Mouse (Mus musculus) forebrain, embryonic 13.5 days (tissue): ENCODE data around the gene Galnt9. TPM values are rescaled to one million over a fixed set of nuclear protein-coding genes. Genes with fewer than 3 reads are reported as not detected.
A peak's percentile ranks its signal among the peaks of the same experiment; 100 is the strongest.

ENCODE experiments used
- ATAC-seq: fragments of 200-750 bp; cut with Nextera tagmentation; 2 replicates; pipeline ENCODE4 v1.8.0; 2017
- H3K27ac ChIP-seq: fragments of 300-500 bp; sonication (generic); 2 replicates; pipeline ENCODE4 v1.5.1; 2015; ENCODE audit warnings: inconsistent platforms, mild to moderate bottlenecking, moderate library complexity
- H3K27me3 ChIP-seq: fragments of 300-500 bp; sonication (generic); 2 replicates; pipeline ENCODE4 v1.6.1; 2015; ENCODE audit warnings: mild to moderate bottlenecking, inconsistent platforms
- H3K36me3 ChIP-seq: fragments of 300-500 bp; sonication (generic); 2 replicates; pipeline ENCODE4 v1.6.1; 2015; ENCODE audit warnings: mild to moderate bottlenecking, inconsistent platforms; ENCODE audit not compliant: poor library complexity, severe bottlenecking
- H3K4me1 ChIP-seq: fragments of 300-500 bp; sonication (generic); 2 replicates; pipeline ENCODE4 v1.6.1; 2015; ENCODE audit warnings: inconsistent platforms
- H3K4me2 ChIP-seq: fragments of 300-500 bp; sonication (generic); 2 replicates; pipeline ENCODE4 v1.6.1; 2015; ENCODE audit warnings: inconsistent platforms, mild to moderate bottlenecking, moderate library complexity
- H3K4me3 ChIP-seq: fragments of 300-500 bp; sonication (generic); 2 replicates; pipeline ENCODE4 v1.5.1; 2015; ENCODE audit warnings: mild to moderate bottlenecking, inconsistent platforms
- H3K9ac ChIP-seq: fragments of 300-500 bp; sonication (generic); 2 replicates; pipeline ENCODE4 v1.6.1; 2015; ENCODE audit warnings: mild to moderate bottlenecking, inconsistent platforms
- H3K9me3 ChIP-seq: fragments of 300-500 bp; sonication (generic); replicated peaks from 2 replicates; pipeline ENCODE4 v1.6.1; 2016; ENCODE audit warnings: inconsistent platforms
- WGBS: fragments of 180-500 bp; shearing (Covaris S2); methylation state at CpG from one replicate; pipeline ENCODE4 v1.1.7; 2015; 5-methylcytosine and 5-hydroxymethylcytosine counted together
- microRNA-seq: library from miRNA; unstranded; fragments of <30 nt; microRNA quantifications from one replicate; pipeline ENCODE4, GENCODE M21; 2016
- polyA plus RNA-seq: library from polyadenylated mRNA; unstranded; fragments of >200 nt; fragmentation: Nextera tagmentation; extraction: Ambion mirVana; gene quantifications from 2 replicates; pipeline ENCODE4 v1.2.1, GENCODE M21; 2015

The Galnt9 gene
- polyA plus RNA-seq, 1 experiment from 2014 or later = 4.8 TPM

DNA sequence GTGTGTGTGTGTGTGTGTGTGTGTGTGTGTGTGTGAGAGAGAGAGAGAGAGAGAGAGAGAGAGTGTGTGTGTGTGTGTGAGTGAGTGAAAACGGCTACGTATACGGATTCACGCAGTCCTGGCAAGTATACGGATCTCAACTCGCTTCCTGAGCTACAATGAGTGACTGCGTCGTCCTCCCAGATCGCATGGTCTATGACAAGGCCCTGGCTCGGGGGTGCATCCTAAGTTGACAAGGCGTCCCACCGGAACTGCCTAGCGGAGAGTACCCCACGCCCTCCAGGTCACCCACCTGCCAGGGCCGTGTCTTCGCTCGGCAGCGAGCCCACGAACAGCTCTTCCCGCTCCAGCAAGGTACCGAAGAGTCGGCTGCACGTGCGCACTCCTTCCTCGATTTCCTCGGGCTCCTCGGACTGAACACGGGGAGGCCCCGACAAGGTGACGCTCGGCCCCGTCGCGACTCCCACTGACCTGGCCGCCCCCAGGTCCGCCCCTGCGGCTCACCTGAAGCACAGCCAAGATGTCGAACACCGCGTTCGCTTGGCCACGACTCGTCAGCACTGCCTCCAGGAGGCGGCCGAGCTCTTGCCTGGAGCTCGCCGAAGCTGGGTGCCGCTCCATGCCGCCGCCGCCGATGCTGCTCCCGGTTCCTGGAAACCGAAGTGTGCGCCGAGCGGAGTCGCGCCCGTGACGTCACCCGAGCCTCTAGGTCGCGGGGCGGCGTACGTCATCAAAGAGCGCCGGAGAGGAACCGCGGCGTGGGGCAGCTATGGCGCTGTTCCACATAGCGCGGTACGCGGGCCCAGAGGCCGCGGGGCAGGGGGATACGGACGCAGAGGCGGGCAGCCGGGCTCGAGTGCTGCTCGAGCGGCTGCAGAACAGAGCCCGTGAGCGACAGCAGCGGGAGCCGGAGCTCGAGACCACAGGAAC lies 108.8 kb downstream of the Galnt9 start, which contains the start of the genes Noc4l and Ddx51:
Noc4l (minus strand) TSS at position 699 of the 930 bp plus-strand sequence.
Ddx51 (plus strand) TSS at position 733 of the 930 bp plus-strand sequence.
- 1% methylated on average over 91 of the region's 91 CpGs for WGBS
- Histone ChIP-seq H3K9me3 (no peaks in the 10 kb centered on the region), H3K27me3 (no peaks in the 10 kb centered on the region), H3K9ac (peak within 1 kb of the TSS; percentile 85), H3K27ac (no peak within 1 kb of the TSS), H3K4me1 (peaks cover 18% of the 10 kb centered on the region), H3K36me3 (peaks cover 74% of the 10 kb centered on the region), H3K4me3 (peak within 1 kb of the TSS; percentile 98), H3K4me2 (peak within 1 kb of the TSS; percentile 91)
- ATAC-seq = peak; percentile 88

DNA sequence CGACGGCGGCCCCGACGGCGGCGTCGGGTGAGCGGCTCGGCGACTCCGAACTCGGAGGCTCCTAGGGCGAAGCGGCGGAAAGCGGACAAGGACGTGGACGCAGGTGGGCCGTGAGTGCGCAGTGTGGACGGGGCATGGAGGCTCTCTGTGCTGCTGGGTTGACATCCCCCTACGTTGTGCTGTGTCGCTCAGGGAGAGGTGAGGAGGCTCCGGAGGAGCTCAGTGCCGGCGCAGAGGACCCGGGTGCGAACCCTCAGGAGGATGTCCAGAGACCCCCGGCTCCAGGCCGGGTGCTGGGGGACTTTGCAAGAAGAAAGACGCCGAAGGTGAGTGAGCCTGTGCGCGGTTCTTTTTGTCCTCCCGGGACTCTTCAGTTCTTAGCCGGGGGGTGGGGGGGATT lies 109.5 kb downstream of the Galnt9 start:
- under 1% methylated on average over 37 of the region's 37 CpGs for WGBS
- H3K36me3 ChIP-seq = peaks cover 74% of the 10 kb centered on the region

DNA sequence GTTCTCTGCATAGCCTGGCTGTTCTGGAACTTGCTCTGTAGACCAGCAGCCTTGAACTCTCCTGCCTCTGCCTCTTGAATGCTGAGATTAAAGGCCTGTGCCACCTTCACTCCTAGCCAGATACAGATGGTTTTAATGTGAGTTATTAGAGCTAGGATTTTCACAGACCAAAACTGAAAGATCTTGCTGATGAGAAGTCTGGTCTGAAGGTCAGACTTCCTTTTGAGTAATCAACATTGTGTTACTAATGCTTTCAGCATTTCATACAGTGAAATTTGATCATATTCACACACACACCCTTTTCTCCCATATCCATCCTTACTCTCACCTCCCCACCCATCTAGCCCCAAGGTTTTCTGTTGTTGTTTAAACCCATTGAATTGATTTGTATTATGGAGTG lies 115.5 kb downstream of the Galnt9 start:
- Histone ChIP-seq H3K9ac (no peak overlapping the region), H3K4me2 (no peak overlapping the region), H3K4me1 (no peaks in the 10 kb centered on the region; the same call in 1 of the 2 replicates), H3K9me3 (no peaks in the 10 kb centered on the region), H3K27ac (no peak overlapping the region), H3K27me3 (no peaks in the 10 kb centered on the region), H3K36me3 (peaks cover 93% of the 10 kb centered on the region), H3K4me3 (no peak overlapping the region)
- ATAC-seq = no peak

More for the DNA sequence above, 109.5 kb downstream of the Galnt9 start:
- H3K9ac ChIP-seq = peak overlapping the region; percentile 85
- H3K27ac ChIP-seq = no peak overlapping the region
- no peaks in the 10 kb centered on the region for H3K9me3 ChIP-seq
- peak overlapping the region; percentile 98 for H3K4me3 ChIP-seq
- H3K4me2 ChIP-seq = peak overlapping the region; percentile 91
- H3K27me3 ChIP-seq = no peaks in the 10 kb centered on the region
- ATAC-seq = peak; percentile 52
- H3K4me1 ChIP-seq = peaks cover 18% of the 10 kb centered on the region

DNA sequence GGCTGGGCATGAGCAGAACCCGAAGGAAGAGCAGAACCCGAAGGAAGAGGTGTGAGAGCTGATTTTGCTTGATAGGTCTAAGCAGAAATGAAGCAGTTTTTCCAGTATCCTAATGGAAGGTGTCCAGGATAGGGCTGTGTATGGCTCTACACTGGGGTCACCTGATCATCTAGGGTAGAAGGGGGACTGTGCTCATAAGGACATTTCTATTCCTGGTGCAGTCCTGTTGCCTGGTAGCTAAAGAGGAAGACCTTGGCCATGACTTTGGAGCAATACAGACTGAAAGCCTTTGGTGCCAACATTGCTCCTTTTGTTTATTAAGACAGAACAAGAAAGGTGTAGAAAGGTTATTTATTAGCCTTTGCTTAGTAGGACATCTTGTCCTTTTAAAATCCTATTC lies 119.9 kb downstream of the Galnt9 start:
- Histone ChIP-seq H3K9ac (no peak overlapping the region), H3K4me2 (no peak overlapping the region), H3K4me3 (no peak overlapping the region), H3K36me3 (peaks cover 93% of the 10 kb centered on the region), H3K9me3 (no peaks in the 10 kb centered on the region), H3K4me1 (no peaks in the 10 kb centered on the region), H3K27ac (no peak overlapping the region), H3K27me3 (no peaks in the 10 kb centered on the region)
- WGBS = 94% methylated on average over 2 of the region's 2 CpGs
- ATAC-seq = no peak

DNA sequence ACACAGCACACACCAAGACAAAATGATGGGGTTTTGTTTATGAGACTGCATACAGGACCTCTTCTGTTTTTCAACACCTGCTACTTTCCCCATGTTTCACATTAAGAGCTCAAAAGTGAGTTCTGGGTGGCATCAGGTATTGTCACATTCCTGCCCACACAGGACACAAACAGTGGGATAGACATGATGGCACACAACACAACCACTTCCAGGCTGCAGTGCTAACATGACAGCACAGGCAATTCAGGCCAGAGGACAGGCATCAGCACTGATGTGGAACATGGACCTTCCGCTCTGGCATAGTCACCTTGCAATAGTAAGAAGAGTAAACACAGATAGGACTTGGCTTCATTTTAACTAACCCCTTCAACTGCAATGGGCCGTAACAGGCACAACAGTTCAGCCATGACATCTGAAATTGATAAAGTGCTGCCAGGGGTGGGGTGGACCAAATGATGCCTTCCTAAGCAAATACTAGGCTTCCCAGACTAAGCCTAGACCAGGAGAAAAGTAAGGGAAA lies 120.7 kb downstream of the Galnt9 start:
- Histone ChIP-seq H3K9ac (no peak overlapping the region), H3K4me2 (no peak overlapping the region), H3K27me3 (no peaks in the 10 kb centered on the region), H3K4me1 (no peaks in the 10 kb centered on the region), H3K4me3 (no peak overlapping the region), H3K9me3 (no peaks in the 10 kb centered on the region), H3K36me3 (peaks cover 93% of the 10 kb centered on the region), H3K27ac (no peak overlapping the region)
- WGBS = 97% methylated on average over 2 of the region's 2 CpGs
- no peak for ATAC-seq

DNA sequence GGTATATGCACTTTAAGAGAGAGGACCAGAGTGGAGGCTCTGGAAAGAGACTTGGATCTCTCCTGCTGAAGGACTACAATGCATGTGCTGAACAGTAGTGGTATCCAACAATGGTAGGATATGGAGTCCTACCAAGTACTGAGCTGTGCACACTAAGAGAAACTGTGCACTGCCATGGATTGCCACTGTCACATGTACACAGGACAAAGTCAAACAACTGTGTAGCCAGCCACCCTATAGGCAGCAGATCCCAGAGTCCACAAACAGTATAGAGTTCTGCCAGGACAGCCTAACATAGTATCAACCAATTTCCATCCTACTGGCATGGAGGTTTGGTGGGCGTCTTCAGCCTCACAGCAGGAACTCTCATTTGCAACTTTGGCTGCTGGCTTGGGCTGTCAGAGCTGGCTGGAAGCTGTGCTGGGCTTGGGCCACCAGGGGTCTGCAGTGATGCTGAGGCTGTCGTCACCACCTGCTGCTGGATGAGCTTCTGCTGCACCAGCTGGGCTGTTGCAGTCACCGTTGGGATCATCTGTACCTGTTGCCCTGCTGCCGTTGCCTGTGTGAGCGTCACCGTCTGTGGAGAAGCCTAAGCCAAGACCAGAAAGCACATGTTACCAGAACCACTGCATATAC lies 121.4 kb downstream of the Galnt9 start:
- no peak overlapping the region for H3K4me2 ChIP-seq
- no peak overlapping the region for H3K27ac ChIP-seq
- H3K4me3 ChIP-seq = no peak overlapping the region
- H3K4me1 ChIP-seq = no peaks in the 10 kb centered on the region
- no peak overlapping the region for H3K9ac ChIP-seq
- no peaks in the 10 kb centered on the region for H3K27me3 ChIP-seq
- no peak for ATAC-seq
- no peaks in the 10 kb centered on the region for H3K9me3 ChIP-seq
- 74% methylated on average over 6 of the region's 6 CpGs for WGBS
- H3K36me3 ChIP-seq = peaks cover 94% of the 10 kb centered on the region

Small RNA genes within 50 kb of the gene (microRNA-seq; reads per million reads assigned to microRNA genes)
- 2.7 reads per million, percentile 1 among the genes with 10 or more reads in this experiment for gene Mir7026

Other genes starting within 250 kb of the Galnt9 start
- 2.0 and 2.2 TPM in 2 replicates for gene P2rx2, start 201.1 kb upstream of the Galnt9 start, polyA plus RNA-seq
- not detected in 2 replicates for gene Lrcol1, start 199.6 kb upstream of the Galnt9 start, polyA plus RNA-seq
- gene Fbrsl1, start 95.9 kb upstream of the Galnt9 start, polyA plus RNA-seq = 22.8 and 23.3 TPM in 2 replicates
- 47.2 and 57.8 TPM in 2 replicates for gene Noc4l, start 109.1 kb downstream of the Galnt9 start, polyA plus RNA-seq
- 17.9 and 21.2 TPM in 2 replicates for gene Ddx51, start 109.1 kb downstream of the Galnt9 start, polyA plus RNA-seq
- gene Ep400, start 226.4 kb downstream of the Galnt9 start, polyA plus RNA-seq = 50.1 and 62.3 TPM in 2 replicates
- 27.3 and 27.7 TPM in 2 replicates for gene Pus1, start 236.3 kb downstream of the Galnt9 start, polyA plus RNA-seq